Mouse (Mus musculus): ENCODE measurements around the gene Kif26b. TPM values are rescaled to one million over a fixed set of nuclear protein-coding genes. Genes with fewer than 3 reads are reported as not detected.

Gene Kif26b
- polyA plus RNA-seq, 1 experiment from 2014 or later = 13.5 TPM

DNA sequence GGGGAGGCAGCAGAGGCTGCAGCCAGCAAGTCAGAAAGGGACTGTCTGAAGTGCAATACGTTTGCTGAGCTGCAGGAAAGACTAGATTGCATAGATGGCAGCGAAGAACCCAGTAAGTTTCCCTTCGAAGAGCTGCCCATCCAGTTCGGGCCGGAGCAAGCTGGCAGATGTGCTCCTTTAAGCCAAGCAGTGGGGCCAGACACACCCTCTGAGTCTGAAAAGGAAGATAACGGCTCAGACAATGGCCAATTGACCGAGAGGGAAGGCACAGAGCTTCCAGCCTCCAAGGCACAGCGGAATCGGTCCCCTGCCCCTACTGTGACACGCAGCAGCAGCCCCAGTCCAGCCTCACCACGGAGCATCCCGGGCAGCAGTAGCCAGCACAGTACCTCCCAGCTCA is 386.1 kb downstream of the Kif26b start:
- no peak for DNase-seq (ENCODE audit: low spot score)
- Histone ChIP-seq H3K4me3 (no peak overlapping the region), H3K27ac (no peak overlapping the region), H3K9me3 (no peaks in the 10 kb centered on the region), H3K4me1 (peaks cover 26% of the 10 kb centered on the region), H3K27me3 (ENCODE audit: insufficient read depth, poor library complexity, severe bottlenecking) (peaks cover 41% of the 10 kb centered on the region), H3K36me3 (peaks cover 61% of the 10 kb centered on the region)
- WGBS = 65% methylated on average over 12 of the region's 12 CpGs

DNA sequence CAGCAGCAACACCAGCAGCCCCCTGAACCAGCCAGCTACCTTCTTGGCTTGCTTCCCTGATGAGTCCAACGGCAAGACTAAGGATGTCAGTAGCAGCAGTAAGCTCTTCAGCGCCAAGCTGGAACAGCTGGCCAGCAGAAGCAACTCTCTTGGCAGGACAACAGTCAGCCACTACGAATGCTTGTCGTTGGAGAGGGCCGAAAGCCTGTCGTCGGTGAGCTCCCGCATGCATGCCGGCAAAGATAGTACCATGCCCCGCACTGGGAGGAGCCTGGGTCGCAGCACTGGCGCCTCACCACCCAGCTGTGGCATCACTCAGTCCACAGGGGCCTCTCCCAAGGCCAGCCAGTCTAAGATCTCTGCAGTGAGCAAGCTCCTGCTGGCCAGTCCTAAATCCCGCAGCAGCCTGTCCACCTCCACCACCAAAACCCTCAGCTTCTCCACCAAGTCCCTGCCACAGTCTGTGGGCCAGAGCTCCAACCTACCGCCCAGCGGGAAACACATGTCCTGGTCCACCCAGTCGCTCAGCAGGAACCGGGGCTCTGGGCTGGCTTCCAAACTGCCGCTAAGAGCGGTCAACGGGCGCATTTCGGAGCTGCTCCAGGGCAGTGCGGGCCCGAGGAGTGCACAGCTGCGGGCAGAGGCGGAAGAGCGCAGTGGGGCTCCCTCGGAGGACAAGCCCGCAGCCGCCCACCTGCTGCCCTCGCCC is 388.4 kb downstream of the Kif26b start:
- 0 out of 2 replicates have a peak overlapping the region, but pooled peaks have one; percentile 8 for H3K4me3 ChIP-seq
- no peaks in the 10 kb centered on the region for H3K9me3 ChIP-seq
- 52% methylated on average over 31 of the region's 31 CpGs for WGBS
- H3K27ac ChIP-seq = 0 out of 2 replicates have a peak overlapping the region, but pooled peaks have one; percentile 22
- peaks cover 26% of the 10 kb centered on the region for H3K4me1 ChIP-seq
- peaks cover 41% of the 10 kb centered on the region for H3K27me3 ChIP-seq (ENCODE audit: insufficient read depth, poor library complexity, severe bottlenecking)
- DNase-seq (ENCODE audit: low spot score) = no peak
- H3K36me3 ChIP-seq = peaks cover 63% of the 10 kb centered on the region

DNA sequence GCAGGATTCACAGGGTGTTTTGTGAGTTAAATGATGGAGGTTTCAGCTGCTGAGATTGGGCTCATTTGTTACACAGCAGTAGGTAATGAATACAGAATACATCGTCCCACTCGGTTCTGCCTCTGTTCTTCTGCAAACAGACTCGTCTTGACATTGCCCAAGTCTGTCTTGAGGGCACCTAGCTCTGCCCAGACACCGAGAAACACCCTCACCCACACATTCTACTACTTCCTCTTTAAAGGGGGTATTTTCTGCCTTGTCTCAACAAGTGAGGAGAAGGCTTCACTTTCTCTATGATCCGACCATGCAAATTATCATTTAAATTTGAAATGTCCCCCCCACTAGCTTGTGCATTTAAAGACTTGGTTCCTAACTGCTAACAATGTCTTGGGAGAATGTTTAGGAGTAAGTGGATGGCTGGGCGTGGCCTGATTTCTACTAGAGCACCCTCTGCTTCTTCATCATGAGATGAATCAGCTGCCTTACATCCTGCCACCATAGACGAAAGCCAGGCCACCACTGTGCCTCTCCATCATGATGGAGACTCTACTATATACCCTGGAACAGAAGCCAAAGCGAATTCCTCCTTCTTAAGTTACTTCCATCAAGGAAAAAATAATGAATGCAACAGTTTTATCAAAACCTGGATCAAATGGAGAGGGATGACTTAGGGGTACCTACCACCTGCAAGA is 395.7 kb downstream of the Kif26b start:
- Histone ChIP-seq H3K36me3 (peaks cover 33% of the 10 kb centered on the region), H3K9me3 (no peaks in the 10 kb centered on the region), H3K4me1 (no peaks in the 10 kb centered on the region; the same call in 1 of the 2 replicates), H3K27me3 (ENCODE audit: insufficient read depth, poor library complexity, severe bottlenecking) (no peaks in the 10 kb centered on the region), H3K27ac (no peak overlapping the region), H3K4me3 (no peak overlapping the region)
- DNase-seq (ENCODE audit: low spot score) = no peak
- WGBS = 83% methylated on average over 8 of the region's 8 CpGs

DNA sequence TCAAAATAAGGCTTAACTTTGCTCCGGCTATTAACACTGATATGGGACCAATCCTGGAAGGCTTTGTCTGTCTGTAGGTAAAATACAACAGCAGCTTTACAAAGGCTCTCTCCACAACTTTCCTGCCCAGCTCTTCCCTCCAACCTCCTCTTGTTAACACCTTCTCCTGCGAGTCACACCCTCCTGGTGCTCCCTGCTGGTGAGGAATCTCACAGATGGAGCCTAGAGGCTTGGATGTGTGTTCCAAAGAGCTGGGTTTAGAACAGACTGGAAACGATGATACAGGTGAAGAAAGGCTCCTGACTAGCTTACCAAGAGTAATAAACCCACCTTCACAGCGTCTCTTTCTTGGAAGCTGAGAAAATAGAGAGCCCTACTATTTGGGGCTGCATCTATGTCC is 400.6 kb downstream of the Kif26b start:
- 40% methylated on average over 4 of the region's 4 CpGs for WGBS
- no peaks in the 10 kb centered on the region for H3K9me3 ChIP-seq
- H3K4me1 ChIP-seq = no peaks in the 10 kb centered on the region; the same call in 1 of the 2 replicates
- H3K4me3 ChIP-seq = no peak overlapping the region
- no peak for DNase-seq (ENCODE audit: low spot score)
- H3K27me3 ChIP-seq (ENCODE audit: insufficient read depth, poor library complexity, severe bottlenecking) = no peaks in the 10 kb centered on the region
- peaks cover 65% of the 10 kb centered on the region for H3K36me3 ChIP-seq
- no peak overlapping the region for H3K27ac ChIP-seq

DNA sequence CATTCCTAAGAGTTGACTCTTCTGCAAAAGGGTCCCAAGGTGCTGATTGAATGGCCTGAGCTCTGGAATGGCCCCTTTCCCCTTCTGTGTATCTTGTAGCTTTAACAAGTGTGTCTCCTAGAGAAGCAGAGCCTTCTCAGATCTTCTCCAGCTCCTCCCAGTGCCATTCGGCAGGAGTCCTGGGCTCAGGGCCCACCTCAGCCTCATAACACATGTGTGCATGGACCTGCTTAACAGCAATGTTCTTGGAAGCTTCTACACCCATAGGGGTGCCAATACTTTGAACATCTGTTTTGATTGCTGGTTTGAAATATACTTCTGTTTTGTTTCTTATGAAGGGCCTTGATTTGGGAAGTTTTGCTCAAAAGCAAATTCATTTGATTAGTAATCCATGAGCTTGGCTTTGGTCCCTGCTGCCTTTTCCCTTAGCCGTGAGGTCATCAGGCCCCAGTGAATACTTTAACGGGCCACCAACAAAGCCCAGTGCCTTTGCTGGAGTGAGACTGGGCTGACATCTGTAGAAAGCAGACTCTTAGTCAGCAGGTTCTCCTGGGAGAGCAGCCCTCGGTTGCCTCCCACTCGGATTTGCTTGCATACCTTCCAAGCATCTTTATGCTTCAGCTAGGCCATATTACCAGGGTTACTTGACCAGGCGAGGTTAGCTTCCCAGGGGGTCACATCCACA is 405.2 kb downstream of the Kif26b start:
- Histone ChIP-seq H3K4me1 (no peaks in the 10 kb centered on the region), H3K36me3 (peaks cover 55% of the 10 kb centered on the region), H3K9me3 (no peaks in the 10 kb centered on the region), H3K4me3 (no peak overlapping the region), H3K27me3 (ENCODE audit: insufficient read depth, poor library complexity, severe bottlenecking) (no peaks in the 10 kb centered on the region), H3K27ac (no peak overlapping the region)
- 78% methylated on average over 6 of the region's 6 CpGs for WGBS
- no peak for DNase-seq (ENCODE audit: low spot score)

DNA sequence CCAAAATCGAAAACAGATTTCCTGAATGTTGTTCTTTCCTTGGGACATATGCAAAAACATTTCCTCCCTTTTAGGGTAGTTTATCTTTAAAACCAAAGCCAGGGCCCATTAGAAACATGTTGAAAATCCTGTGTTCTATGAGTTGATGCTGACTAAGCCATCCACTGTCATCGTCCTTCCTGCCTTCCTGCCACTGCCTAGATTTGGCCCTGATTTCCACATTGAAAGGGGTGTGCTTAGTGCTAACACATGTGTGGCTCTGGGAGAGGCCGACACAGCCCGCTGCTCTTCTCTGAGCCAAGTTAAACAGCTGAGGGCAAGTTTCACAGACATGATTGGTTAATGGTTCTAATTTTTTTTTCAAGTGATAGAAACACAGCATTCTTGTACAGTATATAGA is 407.5 kb downstream of the Kif26b start:
- Histone ChIP-seq H3K27me3 (ENCODE audit: insufficient read depth, poor library complexity, severe bottlenecking) (no peaks in the 10 kb centered on the region), H3K27ac (no peak overlapping the region), H3K4me1 (peaks cover 10% of the 10 kb centered on the region), H3K36me3 (peaks cover 38% of the 10 kb centered on the region), H3K9me3 (no peaks in the 10 kb centered on the region), H3K4me3 (no peak overlapping the region)
- 61% methylated on average over 4 of the region's 4 CpGs for WGBS
- no peak for DNase-seq (ENCODE audit: low spot score)

DNA sequence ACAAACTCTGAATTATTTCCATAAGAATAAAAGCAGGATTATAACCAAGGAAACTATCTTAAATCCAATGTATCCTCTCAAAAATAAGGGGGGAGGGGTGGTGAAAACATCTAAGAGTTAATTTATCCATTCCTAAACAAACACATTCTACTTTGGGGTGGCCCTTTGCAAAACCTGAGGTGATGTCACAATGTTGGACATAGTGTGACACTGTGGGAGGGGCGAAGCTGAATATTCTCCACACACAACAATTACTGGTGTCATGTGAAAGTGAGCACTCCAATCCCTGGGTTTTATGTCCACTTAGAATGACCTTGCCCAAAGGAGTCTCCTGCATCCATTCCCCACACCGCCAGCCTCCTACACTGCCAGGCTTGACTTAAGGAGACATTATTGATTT is 408.1 kb downstream of the Kif26b start:
- Histone ChIP-seq H3K27me3 (ENCODE audit: insufficient read depth, poor library complexity, severe bottlenecking) (no peaks in the 10 kb centered on the region), H3K4me3 (no peak overlapping the region), H3K9me3 (no peaks in the 10 kb centered on the region), H3K4me1 (peaks cover 15% of the 10 kb centered on the region), H3K27ac (no peak overlapping the region), H3K36me3 (peaks cover 33% of the 10 kb centered on the region)
- no peak for DNase-seq (ENCODE audit: low spot score)
- WGBS = 90% methylated on average over 2 of the region's 2 CpGs

DNA sequence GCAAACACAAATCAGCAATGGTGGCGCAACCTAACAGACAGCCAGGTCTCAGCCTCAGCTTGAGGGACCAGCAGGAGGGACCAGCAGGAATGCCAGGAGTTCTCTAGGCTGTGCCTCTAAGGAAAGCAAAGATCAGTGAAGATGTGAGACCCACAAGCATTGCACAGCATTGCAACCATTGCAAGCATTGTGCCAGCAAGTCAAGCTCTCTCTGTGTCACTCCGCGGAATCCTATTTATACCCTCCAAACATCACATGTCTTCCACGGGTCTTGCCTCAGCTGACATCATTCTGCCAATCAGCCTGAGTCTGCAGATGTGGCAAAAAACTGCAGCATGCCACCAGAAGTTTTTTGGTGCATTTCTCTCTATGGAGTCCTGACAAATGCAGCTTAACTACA is 411.4 kb downstream of the Kif26b start:
- no peak for DNase-seq (ENCODE audit: low spot score)
- Histone ChIP-seq H3K4me3 (no peak overlapping the region), H3K27ac (no peak overlapping the region), H3K36me3 (peaks cover 10% of the 10 kb centered on the region), H3K9me3 (no peaks in the 10 kb centered on the region), H3K4me1 (peaks cover 28% of the 10 kb centered on the region), H3K27me3 (ENCODE audit: insufficient read depth, poor library complexity, severe bottlenecking) (no peaks in the 10 kb centered on the region)
- 75% methylated on average over 4 of the region's 4 CpGs for WGBS

DNA sequence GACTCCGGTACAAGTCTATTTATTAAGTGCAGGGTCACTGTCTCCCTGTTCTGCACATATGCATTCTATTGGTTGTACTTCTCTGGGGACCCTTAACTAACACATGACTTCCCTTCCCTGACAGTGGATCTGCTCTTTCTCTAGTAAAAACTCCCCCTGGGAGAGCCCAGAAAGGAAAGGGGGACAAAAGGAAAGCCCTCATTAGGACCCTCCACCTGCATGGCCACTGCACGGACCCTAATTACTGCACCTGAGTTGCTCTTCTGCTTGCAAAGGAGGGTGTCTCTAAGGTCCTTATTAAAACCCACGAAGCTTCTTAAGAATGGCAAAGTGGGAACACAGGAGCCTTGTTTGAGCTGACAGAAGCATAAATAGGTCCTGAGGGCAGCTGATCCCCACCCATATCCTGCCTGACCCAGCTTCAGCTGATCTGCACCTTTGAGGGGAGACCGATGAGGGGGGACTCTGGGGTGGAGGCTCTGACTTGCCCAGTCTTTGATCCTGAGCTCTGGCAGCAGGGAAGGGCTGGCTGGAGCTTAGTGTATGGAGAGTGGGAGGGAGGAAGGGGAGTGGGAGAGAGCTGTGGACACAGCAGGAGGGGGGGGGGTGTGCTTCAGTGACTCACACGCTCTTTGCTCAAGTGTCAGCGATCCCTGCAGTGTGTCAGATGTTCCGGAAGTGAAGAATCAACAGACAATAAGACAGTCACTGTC is 413.5 kb downstream of the Kif26b start:
- H3K9me3 ChIP-seq = no peaks in the 10 kb centered on the region
- peak overlapping the region; percentile 56 for H3K27ac ChIP-seq
- no peak overlapping the region for H3K4me3 ChIP-seq
- WGBS = 43% methylated on average over 7 of the region's 7 CpGs
- H3K36me3 ChIP-seq = peaks cover 3% of the 10 kb centered on the region; the same call in 1 of the 2 replicates
- peaks cover 28% of the 10 kb centered on the region for H3K4me1 ChIP-seq
- no peak for DNase-seq (ENCODE audit: low spot score)
- no peaks in the 10 kb centered on the region for H3K27me3 ChIP-seq (ENCODE audit: insufficient read depth, poor library complexity, severe bottlenecking)

DNA sequence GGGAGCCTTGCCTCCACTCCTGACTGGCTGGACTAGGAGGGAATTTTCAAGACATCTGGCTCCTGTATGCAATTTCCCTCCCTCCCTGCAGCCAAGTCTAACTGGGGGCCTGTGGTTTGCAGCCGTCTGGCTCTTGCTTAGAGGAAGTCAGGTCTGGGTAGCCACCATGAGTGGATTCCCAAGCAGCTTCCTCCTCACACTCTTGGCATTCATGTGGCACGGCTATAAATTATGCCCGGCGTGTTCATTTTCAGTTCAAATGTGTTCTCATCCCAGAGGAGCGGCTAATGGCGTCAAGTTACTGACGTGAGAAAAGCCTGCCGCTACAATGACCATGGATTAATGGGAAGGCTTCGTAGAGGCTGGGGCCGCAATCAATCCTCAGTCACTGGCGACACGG is 424.0 kb downstream of the Kif26b start:
- peak overlapping the region; percentile 4; the same call in 1 of the 2 replicates for H3K27ac ChIP-seq
- H3K27me3 ChIP-seq (ENCODE audit: insufficient read depth, poor library complexity, severe bottlenecking) = no peaks in the 10 kb centered on the region
- 83% methylated on average over 12 of the region's 12 CpGs for WGBS
- no peak for DNase-seq (ENCODE audit: low spot score)
- 0 out of 2 replicates have a peak, but pooled peaks cover 3% of the 10 kb centered on the region for H3K36me3 ChIP-seq
- H3K4me1 ChIP-seq = no peaks in the 10 kb centered on the region
- H3K9me3 ChIP-seq = no peaks in the 10 kb centered on the region
- no peak overlapping the region for H3K4me3 ChIP-seq

DNA sequence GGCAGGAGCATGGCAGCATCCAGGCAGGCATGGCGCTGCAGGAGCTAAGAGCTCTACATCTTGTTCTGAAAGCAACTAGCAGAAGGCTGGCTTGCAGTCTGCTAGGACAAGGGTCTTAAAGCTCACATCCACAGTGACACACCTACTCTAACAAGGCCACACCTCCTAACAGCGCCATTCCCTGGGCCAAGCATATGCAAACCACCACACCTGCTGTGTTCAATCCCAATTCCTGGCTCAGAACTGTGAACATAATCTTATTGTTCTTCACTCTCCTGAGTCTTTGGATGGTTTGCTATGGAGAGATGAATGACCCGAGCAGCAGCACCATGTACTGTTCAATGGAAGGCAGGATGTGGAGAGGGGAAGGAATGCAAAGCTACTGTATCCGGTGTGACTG is 429.7 kb downstream of the Kif26b start:
- H3K4me3 ChIP-seq = no peak overlapping the region
- H3K4me1 ChIP-seq = peaks cover 7% of the 10 kb centered on the region; the same call in 1 of the 2 replicates
- no peak for DNase-seq (ENCODE audit: low spot score)
- H3K9me3 ChIP-seq = no peaks in the 10 kb centered on the region
- WGBS = 81% methylated on average over 4 of the region's 4 CpGs
- no peak overlapping the region for H3K27ac ChIP-seq
- H3K36me3 ChIP-seq = no peaks in the 10 kb centered on the region
- H3K27me3 ChIP-seq (ENCODE audit: insufficient read depth, poor library complexity, severe bottlenecking) = no peaks in the 10 kb centered on the region

DNA sequence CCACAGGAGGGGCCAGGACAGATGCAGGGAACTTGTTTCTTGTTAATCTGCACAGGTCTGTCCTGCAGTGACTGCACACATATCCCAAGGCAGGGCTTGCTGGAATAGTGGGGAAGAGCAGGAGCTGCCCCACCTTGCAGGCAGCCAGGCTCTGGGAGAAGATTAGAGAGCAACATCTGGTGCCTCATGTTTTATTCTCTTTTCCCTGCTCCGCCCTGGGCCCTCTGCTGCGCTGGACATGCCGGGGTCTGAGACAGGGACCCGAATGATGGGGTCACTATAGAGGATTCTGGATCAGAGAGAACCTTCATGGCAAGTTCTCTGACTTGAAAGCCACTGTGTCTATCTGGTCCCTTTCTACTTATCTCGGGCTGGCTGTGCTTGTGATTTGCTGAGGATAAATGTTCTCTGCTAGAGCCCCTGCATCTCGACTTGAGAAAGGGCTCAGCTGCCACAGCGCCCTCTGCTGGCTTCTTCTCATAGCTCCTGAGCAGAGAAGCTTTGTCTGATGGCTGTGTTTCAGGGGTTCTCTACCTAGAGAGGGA is 431.2 kb downstream of the Kif26b start:
- 51% methylated on average over 7 of the region's 7 CpGs for WGBS
- Histone ChIP-seq H3K4me3 (no peak overlapping the region), H3K4me1 (peaks cover 7% of the 10 kb centered on the region; the same call in 1 of the 2 replicates), H3K9me3 (no peaks in the 10 kb centered on the region), H3K27ac (peak overlapping the region; percentile 62), H3K36me3 (no peaks in the 10 kb centered on the region), H3K27me3 (ENCODE audit: insufficient read depth, poor library complexity, severe bottlenecking) (no peaks in the 10 kb centered on the region)
- peak; percentile 84 for DNase-seq (ENCODE audit: low spot score)

All from heart, embryonic 10.5 days (tissue).